Mouse (Mus musculus) C2C12 (cell line): ENCODE data around the gene Brms1.

Experiments
- CEBPB ChIP-seq: IDR thresholded peaks from one replicate; pipeline ENCODE4 v1.6.1; 2011; ENCODE audit warnings: low read depth, mild to moderate bottlenecking, control low read depth, moderate library complexity
- CTCF ChIP-seq: IDR thresholded peaks from one replicate; pipeline ENCODE4 v1.5.1; 2011; ENCODE audit not compliant: control insufficient read depth, insufficient read depth, insufficient read length
- FOSL1 ChIP-seq: IDR thresholded peaks from one replicate; pipeline ENCODE4 v1.8.0; 2011; ENCODE audit warnings: mild to moderate bottlenecking, low read length; ENCODE audit not compliant: poor library complexity, insufficient read depth, severe bottlenecking
- MAX ChIP-seq: IDR thresholded peaks from one replicate; pipeline ENCODE4 v1.6.1; 2011; ENCODE audit warnings: mild to moderate bottlenecking, control low read depth
- MYOD1 ChIP-seq: IDR thresholded peaks from one replicate; pipeline ENCODE4 v1.6.1; 2011; ENCODE audit warnings: low read depth; ENCODE audit not compliant: control insufficient read depth, insufficient read length
- USF1 ChIP-seq: IDR thresholded peaks from one replicate; pipeline ENCODE4 v1.6.1; 2011; ENCODE audit warnings: low read depth, mild to moderate bottlenecking, control low read depth, moderate library complexity

- TF ChIP-seq CTCF (no peak), USF1 (no peak), FOSL1 (no peak), MAX (peak; percentile 56), CEBPB (no peak), MYOD1 (no peak)
Measured at GRCm38 (mm10) chr19:5045531-5045930, 4.4 kb downstream of the Brms1 start.
